Mouse (Mus musculus) adrenal gland, adult 18-20 months (tissue): ENCODE results near the gene Podn. TPM values are rescaled to one million over a fixed set of nuclear protein-coding genes. Genes with fewer than 3 reads are reported as not detected.

Experiments used
- DNase-seq, 2 experiments: peaks; one replicate each; pipeline ENCODE4 v3.0.0; 2021 to 2022; ENCODE audit warnings: low spot score in 2 of 2
- microRNA-seq, 2 experiments: library from miRNA; unstranded; fragments of <30 nt; microRNA quantifications; one replicate each; pipeline ENCODE4 v1.2.0; 2021; ENCODE audit warnings: borderline number of aligned reads in 2 of 2
- total RNA-seq, 2 experiments: library from RNA; stranded (reverse); gene quantifications; 1 replicate in 1 of 2; 2 replicates in 1 of 2; pipeline ENCODE4 v1.2.3; 2021

The Podn gene
- total RNA-seq, 2 experiments from 2014 or later: 7.1 to 15.1 TPM

- no peak for DNase-seq
These were observed 125.1 kb downstream of the Podn start for GRCm38 (mm10) chr4:107971162-107971561.

GRCm38 (mm10) chr4:107969781-107970180 is 126.5 kb downstream of the Podn start:
- no peak for DNase-seq

- DNase-seq: no peak
These were observed 128.1 kb downstream of the Podn start, which contains the start of gene Slc1a7 for GRCm38 (mm10) chr4:107967966-107968682. Slc1a7 (plus strand) TSS chr4:107968332.

- DNase-seq: no peak
These were observed 129.7 kb downstream of the Podn start for GRCm38 (mm10) chr4:107966416-107967109.

Small RNA genes lying within 50 kb of the gene (microRNA-seq; reads per million reads assigned to microRNA genes)
- 0 reads per million in 2 experiments for gene Mir6397

Other genes starting within 250 kb of the Podn start
- 10 to 100 TPM; 75.1 to 82.3 TPM for gene Magoh, start 216.7 kb downstream of the Podn start, total RNA-seq
- gene 0610037L13Rik, start 206.6 kb downstream of the Podn start, total RNA-seq: 10 to 100 TPM; 77.6 to 81.6 TPM
- 100 to 1,000 TPM; 167 to 236 TPM for gene Cpt2, start 172.8 kb downstream of the Podn start, total RNA-seq
- under 1 TPM; 0.27 to 0.45 TPM for gene Slc1a7, start 128.1 kb downstream of the Podn start, total RNA-seq
- 100 to 1,000 TPM; 336 to 431 TPM for gene Scp2, start 48.6 kb upstream of the Podn start, total RNA-seq
- 10 to 100 TPM; 22.3 to 22.8 TPM for gene Echdc2, start 69.0 kb upstream of the Podn start, total RNA-seq
- 1 to 10 TPM in 1 of 2 experiments, under 1 TPM in 1; 0.36 to 1.0 TPM for gene Zyg11a, start 121.6 kb upstream of the Podn start, total RNA-seq
- 10 to 100 TPM; 28.8 to 43.9 TPM for gene Zyg11b, start 204.7 kb upstream of the Podn start, total RNA-seq
- gene Coa7, start 231.7 kb upstream of the Podn start, total RNA-seq: 10 to 100 TPM; 40.6 to 42.5 TPM